Mouse (Mus musculus) CH12.LX (cell line): Measurements from ENCODE around the gene Adtrp.

ENCODE experiments used
- CTCF ChIP-seq, 2 experiments: IDR thresholded peaks in 1 of 2; conservative IDR thresholded peaks in 1 of 2; 2 replicates each; pipeline ENCODE4 v1.5.1; 2011 to 2012; ENCODE audit warnings: low read depth in 2 of 2, low read length in 2 of 2, improper control_type of control experiment in 1 of 2, inconsistent platforms in 1 of 2, mild to moderate bottlenecking in 1 of 2, moderate library complexity in 1 of 2
- MAFK ChIP-seq: IDR thresholded peaks from 2 replicates; pipeline ENCODE4 v1.6.1; 2011; ENCODE audit warnings: low read length, improper control_type of control experiment; ENCODE audit not compliant: insufficient replicate concordance
- MAX ChIP-seq: IDR thresholded peaks from 2 replicates; pipeline ENCODE4 v1.6.1; 2011; ENCODE audit warnings: low read length, improper control_type of control experiment
- PAX5 ChIP-seq: IDR thresholded peaks from 2 replicates; pipeline ENCODE4 v1.6.1; 2012; ENCODE audit warnings: low read length, inconsistent platforms, mixed read lengths
- POLR2A ChIP-seq: IDR thresholded peaks from 2 replicates; pipeline ENCODE4 v1.6.1; 2011; ENCODE audit warnings: low read depth, mild to moderate bottlenecking, improper control_type of control experiment, low read length
- RCOR1 ChIP-seq: conservative IDR thresholded peaks from 2 replicates; pipeline ENCODE4 v1.6.1; 2012; ENCODE audit warnings: low read depth, mild to moderate bottlenecking, inconsistent platforms, low read length, improper control_type of control experiment
- TCF12 ChIP-seq: IDR thresholded peaks from 2 replicates; pipeline ENCODE4 v1.6.1; 2014; ENCODE audit warnings: low read depth, mild to moderate bottlenecking, inconsistent platforms, low read length, improper control_type of control experiment
- ZKSCAN1 ChIP-seq: IDR thresholded peaks from 2 replicates; pipeline ENCODE4 v1.6.1; 2012; ENCODE audit warnings: low read depth, inconsistent platforms, low read length, improper control_type of control experiment, borderline replicate concordance
- ZMIZ1 ChIP-seq: IDR thresholded peaks from 2 replicates; pipeline ENCODE4 v1.6.1; 2012; ENCODE audit warnings: low read depth, mild to moderate bottlenecking, inconsistent platforms, low read length, improper control_type of control experiment

DNA sequence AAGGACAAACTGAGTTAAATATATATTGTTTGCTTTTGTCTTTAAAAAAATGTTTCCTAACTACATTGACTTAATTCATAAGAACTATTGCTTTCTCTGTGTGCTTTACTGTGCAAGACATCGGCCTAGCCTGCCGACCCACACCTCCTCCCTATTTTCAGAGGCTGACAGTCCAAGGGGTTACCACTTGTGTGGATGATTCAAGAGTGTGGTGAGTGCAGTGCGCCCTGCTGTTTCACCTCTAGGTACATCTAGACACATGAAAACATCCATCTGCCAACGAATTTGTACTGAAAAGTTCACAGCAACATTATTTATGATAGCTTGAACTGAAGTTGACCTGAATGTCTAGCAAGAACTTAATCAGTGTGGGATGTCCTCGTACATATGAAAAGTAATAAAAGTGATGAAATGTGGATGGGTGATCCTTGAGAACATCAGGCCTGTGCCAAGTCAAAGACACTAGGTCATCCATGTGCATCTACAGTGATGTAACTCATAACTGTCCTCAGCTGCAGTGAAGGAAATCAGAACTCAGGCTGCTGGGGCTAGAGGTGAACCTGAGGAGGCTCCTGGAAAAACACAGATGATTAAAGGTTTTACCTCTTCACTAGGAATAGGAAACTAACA lies 106.9 kb downstream of the Adtrp start:
- no peak for TF ChIP-seq MAFK
- no peak for TF ChIP-seq CTCF (conservative IDR thresholded peaks at IDR 0.05 in 1 of 2, IDR thresholded peaks at IDR 0.05 in 1 of 2; ENCODE audit: low read depth in 2 of 2, low read length in 2 of 2)
- no peak for TF ChIP-seq ZMIZ1
- no peak for TF ChIP-seq PAX5
- no peak for TF ChIP-seq POLR2A
- TF ChIP-seq ZKSCAN1, result no peak
- no peak for TF ChIP-seq RCOR1
- TF ChIP-seq TCF12, result no peak
- TF ChIP-seq MAX, result no peak
